Mouse (Mus musculus): Measurements from ENCODE around the gene Gm11939. TPM values are rescaled to one million over a fixed set of nuclear protein-coding genes. Genes with fewer than 3 reads are reported as not detected.

Gm11939 gene
- not detected in 4 replicates for total RNA-seq (2023)

DNA sequence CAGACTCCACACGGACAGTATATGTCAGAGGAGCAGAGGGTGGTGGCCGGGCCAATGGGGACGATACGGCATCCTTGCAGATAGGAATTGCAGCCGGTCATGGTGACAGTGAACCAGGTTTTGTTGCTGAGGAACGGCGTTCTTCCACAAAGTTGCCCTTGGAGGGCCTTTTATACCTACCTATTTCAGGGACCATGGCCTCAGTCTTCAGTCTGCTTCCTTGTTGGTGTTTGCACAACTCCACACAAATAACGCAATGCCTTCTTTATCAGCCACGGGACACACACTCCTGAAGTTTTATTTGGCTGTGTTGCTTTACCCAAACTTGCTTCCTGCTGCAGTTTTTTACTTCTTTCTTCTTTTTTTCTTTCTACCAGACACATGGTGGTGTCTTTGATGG is at the start of gene Gm11939:
TSS of gene Gm11939 (minus strand) at position 101 of the 400 bp plus-strand sequence.

DNA sequence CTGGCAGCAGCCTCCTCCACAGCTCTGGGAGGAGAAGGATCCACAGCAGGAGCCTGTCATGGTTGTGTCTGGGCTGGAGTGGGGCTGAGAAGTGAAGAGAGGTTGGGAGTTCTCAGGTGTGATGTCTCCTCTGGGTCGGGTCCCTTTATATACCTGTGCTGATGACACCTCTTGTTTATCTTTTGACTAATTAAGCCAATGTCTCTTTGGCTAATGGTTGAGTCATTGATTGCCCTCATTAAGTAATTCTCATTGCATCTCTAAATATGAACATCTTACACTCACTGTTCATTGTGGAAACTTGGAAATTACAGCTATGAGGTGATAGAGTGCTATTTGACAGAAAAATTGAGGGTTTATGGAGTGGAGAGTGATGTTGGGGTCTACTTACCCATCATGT is 43.9 kb upstream of the Gm11939 start, which contains the start of gene Gm11938:
TSS of gene Gm11938 (minus strand) at position 101 of the 400 bp plus-strand sequence.

DNA sequence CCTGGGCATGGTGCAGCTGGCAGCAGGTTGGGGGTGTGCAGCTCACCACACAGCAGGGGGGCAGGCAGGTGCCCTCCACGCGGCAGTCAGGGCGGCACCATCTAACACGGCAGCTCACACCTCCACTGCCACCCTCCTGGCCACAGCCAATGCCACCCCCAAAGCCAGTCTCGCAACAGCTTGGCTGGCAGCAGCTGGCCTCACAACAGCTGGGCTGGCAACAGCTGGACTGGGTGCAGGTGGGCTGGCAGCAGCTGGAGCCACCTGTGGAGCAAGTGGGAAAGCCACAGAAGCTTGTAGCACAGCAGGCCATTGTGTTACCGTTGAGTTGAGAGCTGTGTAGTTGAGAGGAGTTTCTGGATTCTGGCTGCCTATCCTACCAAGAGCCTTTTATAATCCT is 38.5 kb upstream of the Gm11939 start, which contains the start of gene Krtap9-3:
TSS of gene Krtap9-3 (minus strand) at position 364 of the 400 bp plus-strand sequence.

DNA sequence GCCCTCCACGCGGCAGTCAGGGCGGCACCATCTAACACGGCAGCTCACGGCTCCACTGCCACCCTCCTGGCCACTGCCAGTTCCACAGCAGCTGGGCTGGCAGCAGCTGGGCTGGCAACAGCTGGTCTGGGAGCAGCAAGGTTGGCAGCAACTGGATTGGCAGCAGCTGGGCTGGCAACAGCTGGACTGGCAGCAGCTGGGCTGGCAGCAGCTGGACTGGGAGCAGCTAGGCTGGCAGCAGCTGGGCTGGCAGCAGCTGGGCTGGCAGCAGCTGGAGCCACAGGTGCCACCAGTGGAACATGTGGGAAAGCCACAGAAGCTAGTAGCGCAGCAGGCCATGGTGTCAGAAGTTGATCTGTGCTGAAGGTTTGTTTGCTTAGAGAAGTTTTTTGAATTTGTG is 31.7 kb upstream of the Gm11939 start, which contains the start of gene Krtap1-3:
TSS of gene Krtap1-3 (minus strand) at position 359 of the 400 bp plus-strand sequence.

DNA sequence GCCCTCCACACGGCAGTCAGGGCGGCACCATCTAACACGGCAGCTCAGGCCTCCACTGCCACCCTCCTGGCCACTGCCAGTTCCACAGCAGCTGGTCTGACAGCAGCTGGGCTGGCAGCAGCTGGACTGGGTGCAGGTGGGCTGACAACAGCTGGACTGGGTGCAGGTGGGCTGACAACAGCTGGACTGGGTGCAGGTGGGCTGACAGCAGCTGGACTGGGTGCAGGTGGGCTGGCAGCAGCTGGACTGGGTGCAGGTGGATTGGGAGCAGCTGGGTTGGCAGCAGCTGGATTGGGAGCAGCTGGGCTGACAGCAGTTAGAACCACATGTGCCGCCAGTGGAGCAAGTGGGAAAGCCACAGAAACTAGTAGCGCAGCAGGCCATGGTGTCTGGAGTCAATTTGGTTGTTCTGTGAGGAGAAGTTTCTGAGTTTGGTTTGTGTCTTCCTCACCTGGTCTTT is 24.0 kb upstream of the Gm11939 start, which contains the start of gene Krtap1-4:
TSS of gene Krtap1-4 (minus strand) at position 410 of the 460 bp plus-strand sequence.

DNA sequence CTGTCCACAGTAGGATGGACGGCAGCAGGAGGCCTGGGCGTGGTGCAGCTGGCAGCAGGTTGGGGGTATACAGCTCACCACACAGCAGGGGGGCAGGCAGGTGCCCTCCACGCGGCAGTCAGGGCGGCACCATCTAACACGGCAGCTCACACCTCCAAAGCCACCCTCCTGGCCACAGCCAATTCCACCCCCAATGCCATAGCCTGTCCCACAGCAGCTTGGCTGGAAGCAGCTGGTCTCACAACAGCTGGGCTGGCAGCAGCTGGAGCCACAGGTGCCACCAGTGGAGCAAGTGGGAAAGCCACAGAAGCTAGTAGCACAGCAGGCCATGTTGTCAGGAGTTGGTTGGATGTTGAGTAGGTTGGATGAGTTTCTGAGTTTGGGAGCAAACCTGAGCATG is 21.4 kb upstream of the Gm11939 start, which contains the start of gene Krtap1-5:
TSS of gene Krtap1-5 (minus strand) at position 381 of the 400 bp plus-strand sequence.

DNA sequence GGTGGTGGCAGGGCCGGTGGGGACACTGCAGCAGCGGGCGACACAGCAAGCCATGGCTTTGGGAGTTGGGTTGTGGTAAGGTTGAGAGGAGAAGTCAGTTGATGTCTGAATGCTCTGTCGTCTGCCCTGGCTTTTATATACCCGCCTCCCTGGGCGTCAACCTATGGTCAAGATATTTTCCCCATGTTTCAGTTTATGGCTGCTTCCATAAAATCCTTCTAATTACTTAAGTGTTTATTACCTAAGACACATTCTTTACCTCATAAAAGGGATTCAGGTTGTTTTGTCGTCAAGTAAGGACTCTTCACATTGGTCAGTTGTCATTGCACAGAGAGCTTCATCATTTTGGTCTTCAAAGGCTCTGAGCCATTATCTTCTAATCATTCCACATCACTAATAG is 7.3 kb upstream of the Gm11939 start, which contains the start of gene Krtap3-1:
TSS of gene Krtap3-1 (minus strand) at position 101 of the 400 bp plus-strand sequence.

DNA sequence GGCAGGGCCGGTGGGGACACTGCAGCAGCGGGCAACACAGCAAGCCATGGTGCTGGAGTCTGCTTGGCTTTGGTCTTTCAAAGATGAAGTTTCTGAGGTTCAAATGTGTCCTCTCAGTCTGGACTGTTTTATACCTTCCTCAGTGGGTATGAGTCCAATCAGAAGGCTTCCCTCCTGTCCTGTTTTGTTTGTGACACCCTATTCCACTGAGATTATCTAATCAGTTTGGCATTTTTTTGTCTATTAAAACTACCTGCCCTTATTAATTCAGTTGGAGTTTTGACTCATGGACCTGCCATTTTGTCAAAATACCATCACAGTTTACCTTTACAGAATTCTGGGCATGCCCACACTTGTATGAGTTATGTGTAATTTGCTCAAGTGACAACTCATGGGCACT is 2.5 kb downstream of the Gm11939 start, which contains the start of gene Krtap3-2:
TSS of gene Krtap3-2 (minus strand) at position 101 of the 400 bp plus-strand sequence.

DNA sequence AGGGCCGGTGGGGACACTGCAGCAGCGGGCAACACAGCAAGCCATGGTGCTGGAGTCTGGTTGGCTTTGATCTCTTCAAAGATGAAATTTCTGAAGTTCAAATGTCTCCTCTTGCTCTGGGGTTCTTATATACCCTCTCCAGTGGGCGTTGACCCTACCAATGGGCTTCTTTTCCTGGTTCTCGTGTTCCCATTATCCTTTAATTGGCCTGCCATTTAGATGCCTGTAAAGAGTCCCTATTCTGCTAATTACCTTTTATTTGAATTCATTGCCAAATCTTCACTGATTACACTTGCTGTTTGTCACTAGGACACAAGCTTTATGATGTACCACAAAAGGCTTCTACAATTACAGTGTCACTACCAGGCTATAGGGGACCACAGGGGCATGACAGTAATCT is 8.5 kb downstream of the Gm11939 start, which contains the start of gene Krtap3-3:
TSS of gene Krtap3-3 (minus strand) at position 101 of the 400 bp plus-strand sequence.

DNA sequence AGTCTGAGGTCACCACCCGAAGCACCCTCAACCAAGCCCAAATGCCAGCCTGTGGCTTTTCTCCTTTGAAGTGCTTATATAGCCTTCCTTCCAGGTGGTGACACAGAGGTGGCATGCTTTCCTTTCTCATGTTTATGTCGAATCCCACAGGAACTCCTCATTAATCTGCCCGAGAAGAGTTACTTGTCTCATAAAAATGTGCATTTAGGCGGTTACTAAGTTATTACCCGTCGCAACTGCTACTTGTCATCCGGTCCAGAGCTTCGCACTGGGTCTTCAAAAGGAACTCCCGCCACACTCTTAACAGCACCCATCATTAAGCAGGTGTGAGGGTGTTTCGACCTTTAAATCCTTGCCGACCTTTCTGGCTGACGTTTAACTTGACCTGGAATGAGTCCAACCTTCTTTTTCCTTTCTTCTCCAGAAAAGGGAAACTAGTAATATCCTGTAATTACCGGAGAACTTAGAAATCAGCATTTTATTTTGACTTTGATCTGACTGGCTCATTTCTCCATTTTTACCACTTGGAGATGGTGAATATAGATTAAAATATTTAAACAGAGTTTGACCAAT is 37.9 kb downstream of the Gm11939 start, which contains the start of gene Krt39:
TSS of gene Krt39 (minus strand) at position 51 of the 573 bp plus-strand sequence.

Other genes with a start within 250 kb of the Gm11939 start
- gene Krt25, start 236.5 kb downstream of the Gm11939 start, total RNA-seq (2023): not detected in 4 replicates
- not detected in 4 replicates for gene Krt26, start 221.5 kb downstream of the Gm11939 start, total RNA-seq (2023)
- not detected in 4 replicates for gene Krt27, start 208.4 kb downstream of the Gm11939 start, total RNA-seq (2023)
- not detected in 4 replicates for gene Krt28, start 184.6 kb downstream of the Gm11939 start, total RNA-seq (2023)
- 2.1 to 3.6 TPM (median 2.4 TPM) in 4 replicates for gene Krt10, start 170.1 kb downstream of the Gm11939 start, total RNA-seq (2023)
- gene Krt12, start 137.2 kb downstream of the Gm11939 start, total RNA-seq (2023): not detected in 4 replicates
- gene Krt20, start 121.3 kb downstream of the Gm11939 start, total RNA-seq (2023): not detected in 4 replicates
- gene Krt23, start 66.3 kb downstream of the Gm11939 start, total RNA-seq (2023): not detected in 4 replicates
- gene Krt39, start 38.1 kb downstream of the Gm11939 start, total RNA-seq (2023): not detected in 4 replicates
- not detected in 4 replicates for gene Krt40, start 16.3 kb downstream of the Gm11939 start, total RNA-seq (2023)
- gene Krtap3-3, start 8.6 kb downstream of the Gm11939 start, total RNA-seq (2023): not detected in 4 replicates
- not detected in 4 replicates for gene Krtap3-2, start 2.6 kb downstream of the Gm11939 start, total RNA-seq (2023)
- not detected in 4 replicates for gene Krtap3-1, start 7.2 kb upstream of the Gm11939 start, total RNA-seq (2023)
- not detected in 4 replicates for gene Krtap1-5, start 21.6 kb upstream of the Gm11939 start, total RNA-seq (2023)
- gene Krtap1-4, start 24.2 kb upstream of the Gm11939 start, total RNA-seq (2023): not detected in 4 replicates
- not detected in 4 replicates for gene Krtap1-3, start 31.9 kb upstream of the Gm11939 start, total RNA-seq (2023)
- gene Krtap9-3, start 38.6 kb upstream of the Gm11939 start, total RNA-seq (2023): not detected in 4 replicates
- not detected in 4 replicates for gene Gm11938, start 43.8 kb upstream of the Gm11939 start, total RNA-seq (2023)
- not detected in 4 replicates for gene Gm11937, start 50.7 kb upstream of the Gm11939 start, total RNA-seq (2023)
- gene Krtap2-4, start 55.4 kb upstream of the Gm11939 start, total RNA-seq (2023): not detected in 4 replicates
- gene Gm11562, start 61.0 kb upstream of the Gm11939 start, total RNA-seq (2023): not detected in 4 replicates
- gene Krtap4-1, start 68.8 kb upstream of the Gm11939 start, total RNA-seq (2023): not detected in 4 replicates
- gene Krtap4-2, start 75.6 kb upstream of the Gm11939 start, total RNA-seq (2023): not detected in 4 replicates
- gene Krtap4-7, start 84.6 kb upstream of the Gm11939 start, total RNA-seq (2023): not detected in 4 replicates
- not detected in 4 replicates for gene Gm11555, start 90.8 kb upstream of the Gm11939 start, total RNA-seq (2023)
- not detected in 4 replicates for gene Gm11563, start 99.5 kb upstream of the Gm11939 start, total RNA-seq (2023)
- gene Krtap4-6, start 106.5 kb upstream of the Gm11939 start, total RNA-seq (2023): not detected in 4 replicates
- gene Gm14190, start 131.3 kb upstream of the Gm11939 start, total RNA-seq (2023): not detected in 4 replicates
- not detected in 4 replicates for gene Gm14180, start 174.8 kb upstream of the Gm11939 start, total RNA-seq (2023)
- not detected in 4 replicates for gene Gm11595, start 213.4 kb upstream of the Gm11939 start, total RNA-seq (2023)
- not detected in 4 replicates for gene Krtap4-8, start 221.2 kb upstream of the Gm11939 start, total RNA-seq (2023)
- not detected in 4 replicates for gene Krtap4-9, start 225.7 kb upstream of the Gm11939 start, total RNA-seq (2023)
- gene Gm11596, start 234.0 kb upstream of the Gm11939 start, total RNA-seq (2023): not detected in 4 replicates
- gene Gm11569, start 239.5 kb upstream of the Gm11939 start, total RNA-seq (2023): not detected in 4 replicates
- not detected in 4 replicates for gene Gm11554, start 245.0 kb upstream of the Gm11939 start, total RNA-seq (2023)